Mouse (Mus musculus) megakaryocyte, embryonic 14.5 days (primary cell): ENCODE measurements around the gene Pik3ap1. TPM values are rescaled to one million over a fixed set of nuclear protein-coding genes. Genes with fewer than 3 reads are reported as not detected.

Source experiments
- H3K27me3 ChIP-seq: replicated peaks from 2 replicates; pipeline ENCODE3; 2012; ENCODE audit warnings: inconsistent platforms
- H3K36me3 ChIP-seq: replicated peaks from 2 replicates; pipeline ENCODE3; 2012; ENCODE audit warnings: low read length, inconsistent platforms, mixed read lengths
- H3K4me1 ChIP-seq: 2 replicates; pipeline ENCODE4 v1.6.1; 2012; ENCODE audit warnings: inconsistent platforms
- H3K4me3 ChIP-seq: replicated peaks from 2 replicates; pipeline ENCODE3; 2012; ENCODE audit warnings: moderate library complexity, mild to moderate bottlenecking, inconsistent platforms
- H3K9me3 ChIP-seq: 2 replicates; pipeline ENCODE4 v1.6.1; 2012; ENCODE audit warnings: inconsistent platforms
- FLI1 ChIP-seq: IDR thresholded peaks from 2 replicates; pipeline ENCODE4 v1.6.1; 2012; ENCODE audit warnings: low read length, inconsistent platforms, mixed read lengths
- GATA1 ChIP-seq: IDR thresholded peaks from 3 replicates; pipeline ENCODE4 v1.6.1; 2012; ENCODE audit warnings: mixed read lengths, low read length, inconsistent platforms, borderline replicate concordance
- polyA plus RNA-seq: library from polyadenylated mRNA; stranded (reverse); fragments of >175 nt; gene quantifications from 2 replicates; pipeline ENCODE4 v1.2.3, GENCODE M21; 2012; ENCODE audit warnings: low replicate concordance; ENCODE audit not compliant: insufficient read depth

Gene Pik3ap1
- polyA plus RNA-seq, 1 experiment: 6.5 TPM

GRCm38 (mm10) chr19:41264331-41264799 lies 120.5 kb downstream of the Pik3ap1 start:
- TF ChIP-seq GATA1 (no peak), FLI1 (no peak)
- Histone ChIP-seq H3K4me1 (peaks cover 55% of the 10 kb centered on the region), H3K36me3 (peaks cover 12% of the 10 kb centered on the region), H3K9me3 (no peaks in the 10 kb centered on the region), H3K27me3 (no peaks in the 10 kb centered on the region), H3K4me3 (peak overlapping the region; percentile 99)

- Histone ChIP-seq H3K27me3 (no peaks in the 10 kb centered on the region), H3K4me1 (peaks cover 61% of the 10 kb centered on the region), H3K4me3 (peak within 1 kb of the TSS; percentile 99), H3K36me3 (peaks cover 14% of the 10 kb centered on the region), H3K9me3 (no peaks in the 10 kb centered on the region)
- TF ChIP-seq FLI1: peak; percentile 12; the same call in 1 of the 2 replicates
- no peak for TF ChIP-seq GATA1
Measured at GRCm38 (mm10) chr19:41263630-41264295, 121.1 kb downstream of the Pik3ap1 start, which contains the start of gene Tm9sf3. Gene Tm9sf3, minus strand, starts transcription at chr19:41263997.

GRCm38 (mm10) chr19:41262712-41263629 lies 121.9 kb downstream of the Pik3ap1 start:
- TF ChIP-seq FLI1 (no peak), GATA1 (no peak)
- no peaks in the 10 kb centered on the region for H3K9me3 ChIP-seq
- H3K4me3 ChIP-seq: peak overlapping the region; percentile 99
- H3K27me3 ChIP-seq: no peaks in the 10 kb centered on the region
- peaks cover 67% of the 10 kb centered on the region for H3K4me1 ChIP-seq
- peaks cover 14% of the 10 kb centered on the region for H3K36me3 ChIP-seq

- Histone ChIP-seq H3K36me3 (peaks cover 31% of the 10 kb centered on the region), H3K4me1 (peaks cover 69% of the 10 kb centered on the region), H3K27me3 (no peaks in the 10 kb centered on the region), H3K9me3 (no peaks in the 10 kb centered on the region), H3K4me3 (peak overlapping the region; percentile 31)
- TF ChIP-seq FLI1: no peak
- TF ChIP-seq GATA1: no peak
Measured at GRCm38 (mm10) chr19:41260736-41261135, 124.2 kb downstream of the Pik3ap1 start.

GRCm38 (mm10) chr19:41259256-41259655 lies 125.6 kb downstream of the Pik3ap1 start:
- TF ChIP-seq GATA1: no peak
- Histone ChIP-seq H3K27me3 (no peaks in the 10 kb centered on the region), H3K36me3 (peaks cover 45% of the 10 kb centered on the region), H3K9me3 (no peaks in the 10 kb centered on the region), H3K4me3 (no peak overlapping the region), H3K4me1 (peaks cover 57% of the 10 kb centered on the region)

- Histone ChIP-seq H3K27me3 (no peaks in the 10 kb centered on the region), H3K9me3 (no peaks in the 10 kb centered on the region), H3K4me3 (no peak overlapping the region), H3K36me3 (peaks cover 50% of the 10 kb centered on the region), H3K4me1 (peaks cover 56% of the 10 kb centered on the region)
- TF ChIP-seq FLI1 (no peak), GATA1 (no peak)
Measured at GRCm38 (mm10) chr19:41258707-41259106, 126.2 kb downstream of the Pik3ap1 start.

- Histone ChIP-seq H3K4me3 (no peak overlapping the region), H3K27me3 (no peaks in the 10 kb centered on the region), H3K36me3 (peaks cover 64% of the 10 kb centered on the region), H3K4me1 (peaks cover 44% of the 10 kb centered on the region), H3K9me3 (no peaks in the 10 kb centered on the region)
- no peak for TF ChIP-seq FLI1
- no peak for TF ChIP-seq GATA1
Measured at GRCm38 (mm10) chr19:41254584-41254983, 130.3 kb downstream of the Pik3ap1 start.

GRCm38 (mm10) chr19:41248968-41249367 lies 135.9 kb downstream of the Pik3ap1 start:
- Histone ChIP-seq H3K36me3 (peaks cover 81% of the 10 kb centered on the region), H3K4me3 (no peak overlapping the region), H3K27me3 (no peaks in the 10 kb centered on the region), H3K9me3 (no peaks in the 10 kb centered on the region), H3K4me1 (peaks cover 40% of the 10 kb centered on the region)
- no peak for TF ChIP-seq FLI1
- TF ChIP-seq GATA1: no peak

GRCm38 (mm10) chr19:41248271-41248670 lies 136.6 kb downstream of the Pik3ap1 start:
- Histone ChIP-seq H3K36me3 (peaks cover 80% of the 10 kb centered on the region), H3K27me3 (no peaks in the 10 kb centered on the region), H3K9me3 (no peaks in the 10 kb centered on the region), H3K4me1 (peaks cover 40% of the 10 kb centered on the region), H3K4me3 (no peak overlapping the region)
- TF ChIP-seq FLI1 (no peak), GATA1 (no peak)

- peaks cover 92% of the 10 kb centered on the region for H3K36me3 ChIP-seq
- no peaks in the 10 kb centered on the region for H3K9me3 ChIP-seq
- H3K4me1 ChIP-seq: peaks cover 35% of the 10 kb centered on the region
- TF ChIP-seq FLI1: no peak
- TF ChIP-seq GATA1: no peak
- no peak overlapping the region for H3K4me3 ChIP-seq
- no peaks in the 10 kb centered on the region for H3K27me3 ChIP-seq
Measured at GRCm38 (mm10) chr19:41246271-41246670, 138.6 kb downstream of the Pik3ap1 start.
